Mouse (Mus musculus) cortical plate, adult 2 months (tissue): ENCODE results near the gene Fam20b. TPM values are rescaled to one million over a fixed set of nuclear protein-coding genes. Genes with fewer than 3 reads are reported as not detected.

ENCODE experiments used
- H3K27ac ChIP-seq: fragments of 200-500 bp; 2 replicates; pipeline ENCODE4 v1.5.1; 2012; ENCODE audit warnings: low read length, control low read depth, inconsistent platforms; ENCODE audit not compliant: insufficient read depth
- H3K4me1 ChIP-seq: fragments of 200-500 bp; 2 replicates; pipeline ENCODE4 v1.6.1; 2011; ENCODE audit warnings: low read length; ENCODE audit not compliant: control insufficient read depth, insufficient read depth
- H3K4me3 ChIP-seq: fragments of 200-500 bp; 2 replicates; pipeline ENCODE4 v1.5.1; 2011; ENCODE audit warnings: mild to moderate bottlenecking, low read length, control low read depth; ENCODE audit not compliant: insufficient read depth
- CTCF ChIP-seq: fragments of 200-500 bp; IDR thresholded peaks from 2 replicates; pipeline ENCODE4 v1.5.1; 2011; ENCODE audit warnings: mild to moderate bottlenecking, control low read depth, low read length; ENCODE audit not compliant: insufficient read depth; ENCODE audit errors: extremely low read depth
- POLR2A ChIP-seq: fragments of 200-500 bp; IDR thresholded peaks from 2 replicates; pipeline ENCODE4 v1.6.1; 2011; ENCODE audit warnings: mild to moderate bottlenecking, low read length, control low read depth; ENCODE audit not compliant: insufficient read depth; ENCODE audit errors: extremely low read depth
- polyA plus RNA-seq: library from polyadenylated mRNA; depleted of rRNA; stranded (reverse); fragments of >200 nt; gene quantifications from 2 replicates; pipeline ENCODE4 v1.2.3, GENCODE M21; 2012

Fam20b gene
- polyA plus RNA-seq, 1 experiment: 48.0 TPM

DNA sequence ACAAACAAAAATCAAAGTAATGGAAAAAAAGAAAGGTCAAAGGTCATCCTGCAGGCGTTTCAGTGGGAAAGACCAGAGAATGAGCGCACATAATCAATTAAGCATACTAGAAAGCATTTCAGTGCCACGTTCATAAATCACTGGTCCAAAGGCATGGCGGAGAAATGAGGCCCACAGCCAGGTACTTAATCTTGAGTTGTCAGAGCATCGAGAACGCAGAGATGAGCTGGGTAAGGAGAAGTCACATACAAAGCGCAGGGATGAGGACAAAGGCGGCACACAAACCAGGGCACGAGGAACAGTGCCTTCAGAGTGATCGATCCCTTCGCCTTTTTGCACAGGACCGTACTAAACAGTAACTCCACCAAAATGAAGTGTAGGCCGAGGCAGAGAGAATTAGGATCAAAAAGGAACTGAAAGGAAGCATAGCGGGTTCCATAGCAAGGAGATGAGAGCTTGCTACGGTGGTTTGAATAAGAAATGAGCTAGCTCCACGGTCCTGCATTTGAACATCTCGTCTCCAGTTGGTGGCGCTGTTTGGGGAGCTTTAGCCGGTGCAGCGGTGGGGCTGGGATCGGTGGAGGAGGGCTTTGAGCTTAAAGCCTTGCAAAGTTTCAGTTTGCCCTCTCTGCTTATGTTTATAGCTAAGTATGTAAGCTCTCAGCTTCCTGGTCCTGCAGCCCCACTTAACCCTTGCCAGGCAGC lies 33.3 kb upstream of the Fam20b start:
- TF ChIP-seq CTCF (peak; percentile 72), POLR2A (no peak)
- no peak overlapping the region; the same call in 1 of the 2 replicates for H3K4me3 ChIP-seq
- H3K4me1 ChIP-seq: no peaks in the 10 kb centered on the region
- no peak overlapping the region for H3K27ac ChIP-seq

- TF ChIP-seq CTCF (no peak), POLR2A (no peak)
- Histone ChIP-seq H3K27ac (no peak overlapping the region), H3K4me1 (no peaks in the 10 kb centered on the region), H3K4me3 (no peak overlapping the region)
Observed at GRCm38 (mm10) chr1:156750261-156750660, 31.4 kb upstream of the Fam20b start.

DNA sequence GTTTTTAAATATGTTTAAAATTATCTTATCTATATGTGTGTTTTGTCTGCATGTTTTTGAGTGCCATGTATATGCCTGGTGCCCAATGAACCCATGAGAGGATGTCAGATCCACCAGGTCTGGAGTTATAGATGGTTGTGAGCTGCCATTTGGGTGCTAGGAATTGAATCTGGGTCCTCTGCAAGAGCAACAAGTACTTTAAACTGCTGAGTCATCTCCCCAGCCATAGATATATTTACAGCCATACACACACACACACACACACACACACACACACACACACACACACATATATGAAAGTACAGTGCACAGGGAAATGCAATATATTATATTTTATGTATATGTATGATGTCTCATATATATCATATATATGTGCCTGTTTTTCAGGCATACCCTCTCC lies 30.2 kb upstream of the Fam20b start:
- no peak overlapping the region for H3K27ac ChIP-seq
- no peaks in the 10 kb centered on the region for H3K4me1 ChIP-seq
- H3K4me3 ChIP-seq: no peak overlapping the region
- no peak for TF ChIP-seq CTCF
- TF ChIP-seq POLR2A: no peak

GRCm38 (mm10) chr1:156748435-156749005 lies 29.6 kb upstream of the Fam20b start:
- Histone ChIP-seq H3K4me3 (no peak overlapping the region), H3K27ac (no peak overlapping the region), H3K4me1 (no peaks in the 10 kb centered on the region)
- no peak for TF ChIP-seq POLR2A

- no peak overlapping the region for H3K4me3 ChIP-seq
- no peaks in the 10 kb centered on the region for H3K4me1 ChIP-seq
- no peak overlapping the region for H3K27ac ChIP-seq
- no peak for TF ChIP-seq POLR2A
- no peak for TF ChIP-seq CTCF
Observed at GRCm38 (mm10) chr1:156745188-156745810, 26.4 kb upstream of the Fam20b start.

- TF ChIP-seq CTCF: peak; percentile 98
- TF ChIP-seq POLR2A: no peak
- H3K27ac ChIP-seq: no peak overlapping the region
- H3K4me3 ChIP-seq: no peak overlapping the region
- H3K4me1 ChIP-seq: no peaks in the 10 kb centered on the region
Observed at GRCm38 (mm10) chr1:156741482-156742411, 22.9 kb upstream of the Fam20b start.

- H3K27ac ChIP-seq: no peak overlapping the region
- H3K4me3 ChIP-seq: no peak overlapping the region
- no peaks in the 10 kb centered on the region for H3K4me1 ChIP-seq
- TF ChIP-seq CTCF (no peak), POLR2A (no peak)
Observed at GRCm38 (mm10) chr1:156735788-156736187, 16.9 kb upstream of the Fam20b start.

- Histone ChIP-seq H3K4me3 (no peak overlapping the region), H3K27ac (no peak overlapping the region), H3K4me1 (no peaks in the 10 kb centered on the region)
- TF ChIP-seq CTCF (no peak), POLR2A (no peak)
Observed at GRCm38 (mm10) chr1:156734019-156734418, 15.1 kb upstream of the Fam20b start.

- no peak overlapping the region for H3K4me3 ChIP-seq
- H3K4me1 ChIP-seq: no peaks in the 10 kb centered on the region
- TF ChIP-seq CTCF: no peak
- no peak for TF ChIP-seq POLR2A
- H3K27ac ChIP-seq: no peak overlapping the region
Observed at GRCm38 (mm10) chr1:156733559-156733958, 14.7 kb upstream of the Fam20b start.

GRCm38 (mm10) chr1:156732996-156733395 lies 14.1 kb upstream of the Fam20b start:
- Histone ChIP-seq H3K4me3 (no peak overlapping the region), H3K27ac (no peak overlapping the region), H3K4me1 (no peaks in the 10 kb centered on the region)
- TF ChIP-seq CTCF (no peak), POLR2A (no peak)
